Mouse (Mus musculus) erythroblast, embryonic 14.5 days (primary cell): ENCODE results near the gene Tsc22d4.

Source experiments
- GATA1 ChIP-seq: IDR thresholded peaks from 2 replicates; pipeline ENCODE4 v1.6.1; 2012; ENCODE audit warnings: low read length, inconsistent platforms, mixed read lengths
- TAL1 ChIP-seq: IDR thresholded peaks from 3 replicates; pipeline ENCODE4 v1.6.1; 2012; ENCODE audit warnings: low read length, inconsistent platforms, mixed read lengths

- TF ChIP-seq GATA1: no peak
- no peak for TF ChIP-seq TAL1
Measured at GRCm38 (mm10) chr5:137796606-137797005, 51.1 kb downstream of the Tsc22d4 start.
